Mouse (Mus musculus) testis, adult 10 weeks (tissue): ENCODE results near the gene Dusp10. TPM values are rescaled to one million over a fixed set of nuclear protein-coding genes. Genes with fewer than 3 reads are reported as not detected.

ENCODE experiments used
- polyA plus RNA-seq: library from polyadenylated mRNA; stranded (reverse); fragments of 350-450 nt; fragmentation: Illumina TruSeq; extraction: RNeasy Lipid Tissue Mini Kit (QIAGEN cat#74804); gene quantifications from one replicate; pipeline ENCODE4 v1.2.3, GENCODE M21; 2014; ENCODE audit warnings: low read depth, low replicate concordance

Dusp10 gene
- 5.8 TPM for polyA plus RNA-seq

GRCm38 (mm10) chr1:184013106-184013505, at the start of gene Dusp10:
Gene Dusp10 (plus strand): TSS chr1:184013302.

GRCm38 (mm10) chr1:184034011-184034557, 21.0 kb downstream of the Dusp10 start, which contains the start of gene 1700056E22Rik:
Gene 1700056E22Rik (minus strand): TSS chr1:184034301.

Other genes starting within 250 kb of the Dusp10 start
- 27.2 TPM for gene 1700056E22Rik, start 21.0 kb downstream of the Dusp10 start, polyA plus RNA-seq